Mouse (Mus musculus) E14TG2a.4 (cell line): ENCODE results near the gene Inpp5a.

Experiments
- CTCF ChIP-seq: conservative IDR thresholded peaks from 2 replicates; pipeline ENCODE4 v1.5.1; 2014; ENCODE audit warnings: low read length
- NANOG ChIP-seq: IDR thresholded peaks from 2 replicates; pipeline ENCODE4 v1.6.1; 2014; ENCODE audit warnings: borderline replicate concordance, low read length, mixed read lengths
- POU5F1 ChIP-seq: IDR thresholded peaks from 2 replicates; pipeline ENCODE4 v1.6.1; 2014; ENCODE audit warnings: low read length, borderline replicate concordance

- TF ChIP-seq CTCF: no peak
- no peak for TF ChIP-seq POU5F1
- TF ChIP-seq NANOG: no peak
These were observed 34.4 kb upstream of the Inpp5a start for GRCm38 (mm10) chr7:139354370-139355139.
